Mouse (Mus musculus) cerebellum, adult 2 months (tissue): ENCODE data around the gene Trim75.

Experiments used
- CTCF ChIP-seq: fragments of 200-500 bp; IDR thresholded peaks from 2 replicates; pipeline ENCODE4 v1.5.1; 2011; ENCODE audit warnings: low read depth, mild to moderate bottlenecking, control low read depth, low read length, moderate library complexity, borderline replicate concordance; ENCODE audit not compliant: insufficient read depth
- POLR2A ChIP-seq: fragments of 200-500 bp; IDR thresholded peaks from 2 replicates; pipeline ENCODE4 v1.6.1; 2011; ENCODE audit warnings: low read length, control low read depth, borderline replicate concordance; ENCODE audit not compliant: insufficient read depth

GRCm38 (mm10) chr8:64962836-64963235 lies 24.8 kb downstream of the Trim75 start:
- TF ChIP-seq POLR2A = no peak
- no peak for TF ChIP-seq CTCF
